Mouse (Mus musculus) hindbrain, embryonic 16.5 days (tissue): ENCODE results near the gene Tnfaip1. TPM values are rescaled to one million over a fixed set of nuclear protein-coding genes. Genes with fewer than 3 reads are reported as not detected.

Experiments
- ATAC-seq: fragments of 200-750 bp; cut with Nextera tagmentation; 2 replicates; pipeline ENCODE4 v1.8.0; 2017; ENCODE audit warnings: moderate TSS enrichment, moderate library complexity
- H3K27ac ChIP-seq: fragments of 300-500 bp; sonication (generic); 2 replicates; pipeline ENCODE4 v1.5.1; 2014; ENCODE audit warnings: low read depth, mild to moderate bottlenecking, control low read depth, low read length, moderate library complexity
- H3K27me3 ChIP-seq: fragments of 300-500 bp; sonication (generic); replicated peaks from 2 replicates; pipeline ENCODE4 v1.6.1; 2014; ENCODE audit warnings: low read length; ENCODE audit not compliant: control insufficient read depth, insufficient read depth
- H3K36me3 ChIP-seq: fragments of 300-500 bp; sonication (generic); 2 replicates; pipeline ENCODE4 v1.6.1; 2014; ENCODE audit warnings: mild to moderate bottlenecking, low read length, moderate library complexity, mixed read lengths; ENCODE audit not compliant: control insufficient read depth, insufficient read depth
- H3K4me1 ChIP-seq: fragments of 300-500 bp; sonication (generic); 2 replicates; pipeline ENCODE4 v1.6.1; 2014; ENCODE audit warnings: low read depth, low read length; ENCODE audit not compliant: control insufficient read depth, insufficient read depth
- H3K4me2 ChIP-seq: fragments of 300-500 bp; sonication (generic); 2 replicates; pipeline ENCODE4 v1.6.1; 2014; ENCODE audit warnings: mild to moderate bottlenecking, low read length, control low read depth, moderate library complexity
- H3K4me3 ChIP-seq: fragments of 300-500 bp; sonication (generic); 2 replicates; pipeline ENCODE4 v1.5.1; 2014; ENCODE audit warnings: mild to moderate bottlenecking, low read length, control low read depth, moderate library complexity
- H3K9ac ChIP-seq: fragments of 300-500 bp; sonication (generic); 2 replicates; pipeline ENCODE4 v1.6.1; 2014; ENCODE audit warnings: low read depth, mild to moderate bottlenecking, control low read depth, low read length, moderate library complexity
- H3K9me3 ChIP-seq: fragments of 300-500 bp; sonication (generic); 2 replicates; pipeline ENCODE4 v1.6.1; 2014; ENCODE audit warnings: mild to moderate bottlenecking, low read length, moderate library complexity; ENCODE audit not compliant: control insufficient read depth
- WGBS: fragments of 180-500 bp; shearing (Covaris S2); extraction: QIAGEN DNeasy Blood & Tissue Kit; methylation state at CpG from one replicate; pipeline ENCODE4 v1.1.7; 2014; 5-methylcytosine and 5-hydroxymethylcytosine counted together
- polyA plus RNA-seq: library from polyadenylated mRNA; unstranded; fragments of >200 nt; fragmentation: Nextera tagmentation; extraction: Ambion mirVana; gene quantifications from 2 replicates; pipeline ENCODE4 v1.2.1, GENCODE M21; 2015

The Tnfaip1 gene
- polyA plus RNA-seq, 1 experiment from 2014 or later, result 69.3 TPM

DNA sequence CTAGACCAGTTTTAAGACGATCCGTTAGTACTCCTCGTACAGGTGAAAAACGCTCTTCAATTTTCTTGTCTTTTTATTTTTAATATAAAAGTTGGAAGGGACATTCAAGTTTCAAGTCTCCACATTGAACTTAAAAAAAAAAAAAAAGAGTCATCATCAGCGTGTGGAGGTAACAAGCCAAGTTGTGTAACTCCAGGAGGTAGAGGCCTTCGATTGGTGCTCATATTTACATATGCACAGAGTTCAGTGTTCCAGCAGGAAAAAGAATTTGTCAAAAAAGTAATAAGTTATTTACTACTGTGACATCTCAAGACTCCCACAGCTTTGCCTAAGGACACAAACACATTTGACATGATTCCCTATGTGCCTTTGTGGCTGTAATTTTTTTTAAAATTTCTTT lies 31.5 kb upstream of the Tnfaip1 start:
- Histone ChIP-seq H3K4me3 (no peak overlapping the region), H3K27me3 (no peaks in the 10 kb centered on the region), H3K4me2 (no peak overlapping the region), H3K9ac (no peak overlapping the region), H3K4me1 (no peaks in the 10 kb centered on the region), H3K27ac (no peak overlapping the region), H3K36me3 (peaks cover 4% of the 10 kb centered on the region), H3K9me3 (no peaks in the 10 kb centered on the region)
- ATAC-seq, result no peak
- 92% methylated on average over 6 of the region's 6 CpGs for WGBS

DNA sequence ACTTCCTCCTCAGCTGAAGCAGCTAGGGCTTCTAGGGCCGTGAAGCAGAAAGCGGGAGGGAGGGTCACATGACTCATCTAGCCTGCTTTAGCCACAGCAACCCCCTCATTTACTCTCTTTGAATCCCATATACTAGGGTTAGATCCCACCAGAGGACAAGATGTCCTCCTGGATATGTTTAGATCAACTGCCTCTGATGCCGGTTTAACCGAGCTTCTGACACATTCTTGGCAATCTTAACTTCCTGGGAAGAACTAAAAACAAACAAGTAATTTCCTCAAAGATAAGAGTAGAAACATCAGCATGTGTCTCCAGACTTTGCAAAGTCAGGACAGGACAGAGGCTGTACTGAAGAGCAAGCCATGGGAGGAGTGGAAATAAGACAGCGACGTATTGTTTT lies 30.6 kb upstream of the Tnfaip1 start:
- Histone ChIP-seq H3K9me3 (no peaks in the 10 kb centered on the region), H3K4me3 (no peak overlapping the region), H3K27me3 (no peaks in the 10 kb centered on the region), H3K27ac (no peak overlapping the region), H3K4me2 (no peak overlapping the region), H3K9ac (no peak overlapping the region), H3K4me1 (no peaks in the 10 kb centered on the region), H3K36me3 (no peaks in the 10 kb centered on the region; the same call in none of the 2 replicates)
- 87% methylated on average over 6 of the region's 6 CpGs for WGBS
- ATAC-seq, result no peak

DNA sequence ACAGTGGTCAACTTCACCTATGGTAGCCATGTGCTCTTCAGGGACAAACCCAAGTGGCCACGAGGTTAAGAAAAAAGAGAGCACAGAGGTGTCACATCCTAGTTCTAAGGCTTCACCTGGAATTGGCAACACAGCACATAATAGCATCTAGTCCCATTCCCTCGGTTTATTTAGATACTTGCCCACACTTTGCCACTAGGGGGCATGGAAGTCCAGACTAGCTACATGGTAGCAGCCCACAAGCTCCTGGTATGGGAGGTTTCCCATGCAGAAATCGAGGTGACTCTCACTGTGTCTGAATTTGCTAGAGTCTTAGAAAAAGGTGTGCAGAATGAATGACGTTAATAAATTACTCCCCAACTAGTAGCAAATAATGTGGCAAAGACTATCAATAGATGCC lies 24.3 kb upstream of the Tnfaip1 start:
- Histone ChIP-seq H3K27me3 (no peaks in the 10 kb centered on the region), H3K9me3 (no peaks in the 10 kb centered on the region), H3K36me3 (no peaks in the 10 kb centered on the region; the same call in 1 of the 2 replicates), H3K4me2 (no peak overlapping the region), H3K4me3 (no peak overlapping the region), H3K27ac (no peak overlapping the region), H3K9ac (no peak overlapping the region), H3K4me1 (no peaks in the 10 kb centered on the region)
- 13% methylated on average over 4 of the region's 4 CpGs for WGBS
- ATAC-seq, result peak; percentile 63; the same call in 1 of the 2 replicates

DNA sequence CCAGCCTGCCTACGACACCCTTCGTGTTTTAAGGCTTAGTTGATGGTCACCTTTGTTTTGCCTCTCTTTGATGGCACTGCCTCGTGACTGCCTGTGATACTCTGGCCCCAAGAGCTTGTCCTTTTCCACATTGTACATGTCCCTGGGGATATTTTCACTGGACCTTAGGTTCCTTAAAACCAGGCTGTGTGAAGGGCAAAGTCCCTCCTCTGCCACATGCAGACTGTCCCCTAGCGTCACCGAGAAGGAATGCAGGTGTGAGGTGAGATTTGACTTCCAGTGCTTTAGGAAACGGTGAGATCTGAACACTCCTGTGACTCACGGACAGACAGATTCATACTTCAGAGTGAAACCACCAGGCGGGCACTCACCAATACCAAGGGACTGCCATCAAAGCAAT lies 21.1 kb upstream of the Tnfaip1 start:
- Histone ChIP-seq H3K27me3 (no peaks in the 10 kb centered on the region), H3K4me2 (no peak overlapping the region), H3K9me3 (no peaks in the 10 kb centered on the region), H3K36me3 (no peaks in the 10 kb centered on the region), H3K4me3 (no peak overlapping the region), H3K4me1 (no peaks in the 10 kb centered on the region), H3K27ac (no peak overlapping the region), H3K9ac (no peak overlapping the region)
- no peak for ATAC-seq
- WGBS, result 54% methylated on average over 8 of the region's 8 CpGs

DNA sequence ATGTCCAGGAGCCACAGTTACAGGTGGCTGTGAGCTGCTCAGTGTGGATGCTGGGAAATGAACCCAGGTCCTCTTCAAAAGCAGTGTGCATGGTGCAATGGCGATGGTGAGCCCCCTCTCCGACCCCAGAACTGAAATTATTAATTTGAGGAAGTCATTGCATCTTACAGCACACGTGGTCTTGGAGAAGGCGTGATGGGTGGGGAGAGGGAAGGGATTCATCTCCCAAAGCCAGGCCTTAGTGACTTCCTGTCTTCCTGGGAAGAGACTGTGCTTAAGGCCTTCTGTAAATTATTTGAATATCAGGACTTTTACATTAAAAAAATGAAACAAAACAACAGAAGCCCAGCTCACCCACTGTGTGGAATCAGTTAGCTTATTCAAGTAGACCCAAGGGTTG lies 19.9 kb upstream of the Tnfaip1 start:
- no peaks in the 10 kb centered on the region for H3K9me3 ChIP-seq
- no peak for ATAC-seq
- H3K9ac ChIP-seq, result no peak overlapping the region
- H3K27me3 ChIP-seq, result no peaks in the 10 kb centered on the region
- H3K27ac ChIP-seq, result no peak overlapping the region
- no peak overlapping the region for H3K4me3 ChIP-seq
- WGBS, result 84% methylated on average over 4 of the region's 4 CpGs
- H3K4me1 ChIP-seq, result peaks cover 2% of the 10 kb centered on the region; the same call in 1 of the 2 replicates
- H3K4me2 ChIP-seq, result no peak overlapping the region
- H3K36me3 ChIP-seq, result no peaks in the 10 kb centered on the region

DNA sequence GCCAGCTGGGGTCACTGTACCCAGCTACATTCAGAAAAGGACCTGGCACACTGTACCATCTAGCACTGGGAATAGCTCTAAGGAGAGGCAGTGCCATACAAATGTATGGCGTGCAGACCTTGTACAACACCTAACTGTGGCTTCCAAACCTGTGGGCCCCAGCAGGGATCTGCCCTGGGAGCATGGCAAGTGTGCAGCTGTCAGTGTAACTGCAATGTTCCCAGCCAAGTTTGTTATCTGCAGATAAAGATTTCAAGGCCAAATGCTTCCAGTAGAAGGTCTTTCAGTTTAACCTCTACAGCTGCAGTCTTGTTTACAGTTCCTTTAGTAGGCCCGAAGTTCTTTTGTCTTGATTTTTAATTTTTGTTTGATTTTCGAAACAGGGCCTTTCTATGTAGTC lies 19.5 kb upstream of the Tnfaip1 start:
- whole genome bisulfite sequencing, result 84% methylated on average over 3 of the region's 3 CpGs

DNA sequence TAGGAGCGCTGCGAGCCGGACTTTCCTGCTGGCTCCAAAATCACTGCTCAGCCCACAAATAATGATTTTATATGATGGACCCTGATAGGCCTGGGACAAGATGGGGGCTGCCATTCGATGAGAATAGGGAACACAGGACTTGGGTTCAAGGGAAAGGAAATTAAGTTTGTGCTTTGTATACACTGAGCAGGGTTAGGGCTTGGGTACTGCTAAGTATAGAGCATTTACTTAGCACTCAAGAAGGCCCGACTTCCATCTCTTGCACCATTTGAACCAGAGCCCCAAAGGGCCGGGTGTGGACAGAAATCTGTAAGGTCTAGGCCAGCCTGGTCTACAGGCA lies 14.9 kb upstream of the Tnfaip1 start:
- Histone ChIP-seq H3K27ac (peak overlapping the region; percentile 88), H3K36me3 (no peaks in the 10 kb centered on the region), H3K9me3 (no peaks in the 10 kb centered on the region), H3K4me2 (peak overlapping the region; percentile 76), H3K27me3 (no peaks in the 10 kb centered on the region), H3K9ac (peak overlapping the region; percentile 72), H3K4me3 (peak overlapping the region; percentile 69), H3K4me1 (peaks cover 13% of the 10 kb centered on the region)
- ATAC-seq, result peak; percentile 37
- 36% methylated on average over 6 of the region's 6 CpGs for WGBS

More for the DNA sequence above, 19.5 kb upstream of the Tnfaip1 start:
- Histone ChIP-seq H3K27me3 (no peaks in the 10 kb centered on the region), H3K9me3 (no peaks in the 10 kb centered on the region), H3K4me2 (no peak overlapping the region), H3K4me3 (no peak overlapping the region), H3K4me1 (peaks cover 2% of the 10 kb centered on the region; the same call in 1 of the 2 replicates), H3K27ac (no peak overlapping the region), H3K36me3 (no peaks in the 10 kb centered on the region), H3K9ac (no peak overlapping the region)
- no peak for ATAC-seq

DNA sequence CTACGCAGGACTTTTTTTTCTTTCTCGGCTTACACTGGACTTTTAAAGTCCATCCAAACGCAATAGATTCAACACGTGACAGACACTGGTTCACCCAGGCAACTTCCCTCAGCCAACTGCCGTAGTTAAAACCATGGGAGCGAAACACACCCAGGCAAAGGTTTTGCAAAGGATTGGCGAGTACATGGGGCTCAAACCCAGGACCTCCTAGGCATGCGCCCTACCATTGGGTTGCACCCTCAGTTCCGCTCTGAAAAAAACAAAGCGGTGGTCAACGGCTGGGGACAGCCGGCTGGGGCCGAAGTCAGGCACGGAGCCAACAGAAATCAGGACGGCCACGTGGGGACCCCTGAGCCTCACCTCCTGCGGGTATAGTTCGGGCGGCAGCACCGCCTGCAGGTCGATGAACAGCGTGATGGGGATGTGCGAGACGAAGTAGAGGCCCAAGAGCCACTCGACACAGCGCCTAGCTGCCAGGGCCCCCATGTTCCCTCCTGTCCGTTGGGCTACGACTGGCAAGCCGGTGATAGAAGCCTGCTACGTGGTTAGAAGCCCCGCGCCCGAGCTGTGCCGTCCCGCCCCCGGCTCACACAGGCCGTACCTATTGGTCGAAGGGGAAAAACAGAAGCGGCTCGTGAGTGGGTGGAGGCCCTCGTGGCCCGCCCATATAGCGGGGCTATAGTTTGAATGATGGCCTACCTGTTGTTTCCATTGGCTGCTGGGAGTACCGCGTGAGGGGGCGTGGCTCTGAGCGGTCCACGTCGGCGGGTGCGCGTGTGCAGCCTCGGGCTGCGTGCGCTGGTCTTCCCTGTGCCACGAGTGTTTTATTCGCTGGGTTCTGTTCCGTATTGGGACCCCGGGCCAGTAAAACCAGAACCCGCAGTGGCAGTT lies 14.3 kb upstream of the Tnfaip1 start, which contains the start of gene Tmem97:
Gene Tmem97, minus strand, starts transcription at position 610 of the 891 bp plus-strand sequence.
- peak within 1 kb of the TSS; percentile 69 for H3K4me3 ChIP-seq
- H3K9ac ChIP-seq, result peak within 1 kb of the TSS; percentile 72
- peak within 1 kb of the TSS; percentile 76 for H3K4me2 ChIP-seq
- peak within 1 kb of the TSS; percentile 88 for H3K27ac ChIP-seq
- peaks cover 13% of the 10 kb centered on the region for H3K4me1 ChIP-seq
- H3K36me3 ChIP-seq, result no peaks in the 10 kb centered on the region
- no peaks in the 10 kb centered on the region for H3K27me3 ChIP-seq
- ATAC-seq, result peak; percentile 100
- WGBS, result under 1% methylated on average over 60 of the region's 60 CpGs
- H3K9me3 ChIP-seq, result no peaks in the 10 kb centered on the region

DNA sequence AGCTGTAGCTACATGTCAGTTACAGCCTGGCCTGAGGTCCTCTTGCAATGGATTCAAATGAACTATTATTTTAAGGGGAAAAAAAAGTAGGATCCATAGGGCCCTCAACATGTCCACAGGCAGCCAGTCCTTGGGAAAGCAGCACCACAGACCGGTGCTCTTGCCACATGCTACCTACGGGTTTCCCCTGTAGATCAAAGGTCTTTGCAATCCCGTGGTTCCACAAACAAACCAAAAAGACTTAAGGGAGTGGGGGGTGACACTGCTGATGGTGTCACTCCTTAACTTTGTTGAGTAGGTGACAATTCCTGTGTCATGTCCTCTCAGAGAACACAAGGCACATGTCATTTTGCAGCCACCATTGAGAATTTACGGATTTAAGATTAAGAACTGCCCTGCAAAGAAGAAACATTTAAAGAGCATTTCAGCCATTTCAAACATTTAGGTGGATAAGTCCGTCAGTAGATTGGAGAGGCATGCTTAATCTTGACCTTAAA lies 13.4 kb upstream of the Tnfaip1 start:
- Histone ChIP-seq H3K36me3 (no peaks in the 10 kb centered on the region), H3K27me3 (no peaks in the 10 kb centered on the region), H3K9ac (peak overlapping the region; percentile 70; the same call in 1 of the 2 replicates), H3K27ac (no peak overlapping the region), H3K4me2 (peak overlapping the region; percentile 76), H3K9me3 (no peaks in the 10 kb centered on the region), H3K4me1 (peaks cover 13% of the 10 kb centered on the region), H3K4me3 (peak overlapping the region; percentile 69)
- no peak for ATAC-seq
- WGBS, result 17% methylated on average over 5 of the region's 5 CpGs
